Mouse (Mus musculus): Measurements from ENCODE around the gene Mfge8.

Mfge8 gene

GRCm38 (mm10) chr7:79148711-79149266, at the start of gene Mfge8:
Gene Mfge8 (minus strand): TSS chr7:79149060.
- peak; percentile 94 for DNase-seq

GRCm38 (mm10) chr7:79194560-79195413, 45.9 kb upstream of the Mfge8 start:
- DNase-seq, result peak; percentile 19

- DNase-seq, result no peak
These were observed 45.1 kb upstream of the Mfge8 start for GRCm38 (mm10) chr7:79193936-79194335.

- no peak for DNase-seq
These were observed 42.6 kb upstream of the Mfge8 start for GRCm38 (mm10) chr7:79191501-79191900.

- no peak for DNase-seq
These were observed 41.7 kb upstream of the Mfge8 start for GRCm38 (mm10) chr7:79190592-79190991.

GRCm38 (mm10) chr7:79189211-79189610, 40.4 kb upstream of the Mfge8 start:
- DNase-seq, result no peak

GRCm38 (mm10) chr7:79187591-79187990, 38.7 kb upstream of the Mfge8 start:
- no peak for DNase-seq

GRCm38 (mm10) chr7:79183417-79183816, 34.6 kb upstream of the Mfge8 start:
- no peak for DNase-seq

- no peak for DNase-seq
These were observed 24.9 kb upstream of the Mfge8 start for GRCm38 (mm10) chr7:79173800-79174199.

GRCm38 (mm10) chr7:79171782-79172181, 22.9 kb upstream of the Mfge8 start:
- DNase-seq, result no peak

- DNase-seq, result no peak
These were observed 18.2 kb upstream of the Mfge8 start for GRCm38 (mm10) chr7:79167006-79167562.

GRCm38 (mm10) chr7:79159406-79159805, 10.5 kb upstream of the Mfge8 start:
- DNase-seq, result no peak

- no peak for DNase-seq
These were observed 662 bp upstream of the Mfge8 start for GRCm38 (mm10) chr7:79149522-79149921.

GRCm38 (mm10) chr7:79147931-79148653, 768 bp downstream of the Mfge8 start:
- peak; percentile 46 for DNase-seq

GRCm38 (mm10) chr7:79147011-79147837, 1.6 kb downstream of the Mfge8 start:
- DNase-seq, result peak; percentile 19

- DNase-seq, result peak; percentile 90
These were observed 8.0 kb downstream of the Mfge8 start for GRCm38 (mm10) chr7:79140897-79141296.

- DNase-seq, result no peak
These were observed 8.8 kb downstream of the Mfge8 start for GRCm38 (mm10) chr7:79139891-79140591.

- DNase-seq, result no peak
These were observed 9.5 kb downstream of the Mfge8 start for GRCm38 (mm10) chr7:79139328-79139824.

GRCm38 (mm10) chr7:79133391-79133790, 15.5 kb downstream of the Mfge8 start:
- DNase-seq, result no peak

- DNase-seq, result peak; percentile 58
These were observed 17.9 kb downstream of the Mfge8 start, which contains the start of gene Hapln3 for GRCm38 (mm10) chr7:79130843-79131444. Gene Hapln3 (minus strand): TSS chr7:79131018.

- no peak for DNase-seq
These were observed 18.5 kb downstream of the Mfge8 start for GRCm38 (mm10) chr7:79130385-79130784.
